Mouse (Mus musculus): ENCODE measurements around the gene Sae1.

- TF ChIP-seq CTCF (IDR thresholded peaks at IDR 0.05; ENCODE audit: control insufficient read depth, insufficient read depth, low read length) (no peak), POLR2A (IDR thresholded peaks at IDR 0.05; ENCODE audit: borderline replicate concordance, control insufficient read depth, low read depth, low read length) (peak; percentile 79)
Observed at GRCm38 (mm10) chr7:16387160-16388041, at the start of gene Sae1.

All from bone marrow, adult 2 months (tissue).